Mouse (Mus musculus) mesoderm, embryonic 11.5 days (tissue): ENCODE measurements at regions not wholly inside any gene's neighbourhood (a gene's known extent, or its start where the extent isn't known, plus 50 kb on each side); places are given as distances from the start of the nearest gene placed in this dataset.
A peak's percentile ranks its signal among the peaks of the same experiment; 100 is the strongest.

Source experiments
- DNase-seq: peaks from one replicate; pipeline ENCODE4 v3.0.0-alpha.2; 2012; ENCODE audit warnings: low read depth, low spot score

- DNase-seq, result no peak
Measured at GRCm38 (mm10) chr1:183622341-183622740, 204.3 kb downstream of the Hhipl2 start.

GRCm38 (mm10) chr1:183624266-183624665 is 206.3 kb downstream of the Hhipl2 start:
- no peak for DNase-seq

- no peak for DNase-seq
Measured at GRCm38 (mm10) chr1:183633810-183634209, 215.8 kb downstream of the Hhipl2 start.

GRCm38 (mm10) chr1:183634836-183635235 is 216.8 kb downstream of the Hhipl2 start:
- no peak for DNase-seq

GRCm38 (mm10) chr1:183637214-183637613 is 219.2 kb downstream of the Hhipl2 start:
- DNase-seq, result no peak

- DNase-seq, result no peak
Measured at GRCm38 (mm10) chr1:183639332-183639731, 221.3 kb downstream of the Hhipl2 start.

- no peak for DNase-seq
Measured at GRCm38 (mm10) chr1:183640568-183640967, 222.6 kb downstream of the Hhipl2 start.

GRCm38 (mm10) chr1:183644001-183644400 is 226.0 kb downstream of the Hhipl2 start:
- DNase-seq, result no peak

- no peak for DNase-seq
Measured at GRCm38 (mm10) chr1:183653878-183654277, 235.9 kb downstream of the Hhipl2 start.

- peak; percentile 55 for DNase-seq
Measured at GRCm38 (mm10) chr1:183657043-183657442, 239.0 kb downstream of the Hhipl2 start.

- DNase-seq, result no peak
Measured at GRCm38 (mm10) chr1:183660541-183660940, 242.5 kb downstream of the Hhipl2 start.

- no peak for DNase-seq
Measured at GRCm38 (mm10) chr1:183662369-183663043, 244.5 kb downstream of the Hhipl2 start.

- DNase-seq, result no peak
Measured at GRCm38 (mm10) chr1:183669271-183669670, 251.3 kb downstream of the Hhipl2 start.

- peak; percentile 28 for DNase-seq
Measured at GRCm38 (mm10) chr1:183669674-183670073, 251.7 kb downstream of the Hhipl2 start.

GRCm38 (mm10) chr1:183670542-183670941 is 252.5 kb downstream of the Hhipl2 start:
- no peak for DNase-seq

GRCm38 (mm10) chr1:183671541-183671940 is 253.5 kb downstream of the Hhipl2 start:
- no peak for DNase-seq

GRCm38 (mm10) chr1:183672521-183672920 is 254.5 kb downstream of the Hhipl2 start:
- DNase-seq, result no peak

- no peak for DNase-seq
Measured at GRCm38 (mm10) chr1:183677585-183677984, 259.6 kb downstream of the Hhipl2 start.

GRCm38 (mm10) chr1:183679949-183680348 is 261.9 kb downstream of the Hhipl2 start:
- no peak for DNase-seq

GRCm38 (mm10) chr1:183686056-183686455 is 268.0 kb downstream of the Hhipl2 start:
- no peak for DNase-seq

- no peak for DNase-seq
Measured at GRCm38 (mm10) chr1:183692756-183693155, 274.7 kb downstream of the Hhipl2 start.

GRCm38 (mm10) chr1:183699284-183699683 is 281.3 kb downstream of the Hhipl2 start:
- DNase-seq, result peak; percentile 14

- DNase-seq, result no peak
Measured at GRCm38 (mm10) chr1:183702888-183703287, 284.9 kb downstream of the Hhipl2 start.

GRCm38 (mm10) chr1:183712895-183713294 is 294.9 kb downstream of the Hhipl2 start:
- DNase-seq, result no peak
